Mouse (Mus musculus) cortical plate, adult 2 months (tissue): ENCODE measurements around the gene Kbtbd2.

Source experiments
- CTCF ChIP-seq: fragments of 200-500 bp; IDR thresholded peaks from 2 replicates; pipeline ENCODE4 v1.5.1; 2011; ENCODE audit warnings: mild to moderate bottlenecking, control low read depth, low read length; ENCODE audit not compliant: insufficient read depth; ENCODE audit errors: extremely low read depth
- POLR2A ChIP-seq: fragments of 200-500 bp; IDR thresholded peaks from 2 replicates; pipeline ENCODE4 v1.6.1; 2011; ENCODE audit warnings: mild to moderate bottlenecking, low read length, control low read depth; ENCODE audit not compliant: insufficient read depth; ENCODE audit errors: extremely low read depth

- TF ChIP-seq CTCF (no peak), POLR2A (no peak; the same call in 1 of the 2 replicates)
Observed at GRCm38 (mm10) chr6:56797311-56798151, at the start of gene Kbtbd2.
